ENCODE assay signal across 35 mouse cellular contexts in the genomic region with DNA sequence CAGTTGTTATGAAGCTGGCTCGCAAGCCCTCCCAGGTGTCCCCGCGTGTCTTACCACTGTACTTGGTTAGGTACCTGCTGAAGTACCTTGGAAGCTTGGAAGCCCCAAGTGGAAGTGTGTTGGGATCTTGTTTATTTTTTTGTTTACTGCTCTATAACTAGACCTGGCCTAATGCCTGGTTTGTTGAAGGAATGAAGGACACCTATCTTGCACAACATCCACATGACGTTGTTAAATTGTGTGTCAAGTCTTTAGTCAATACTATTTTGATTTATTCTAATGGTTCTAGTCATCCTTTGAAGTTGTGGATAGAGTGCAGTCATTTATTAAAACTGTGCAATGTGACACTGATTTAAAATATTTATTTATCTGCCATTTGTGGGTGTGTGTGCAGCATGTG.
"Had no signal": no experiment of that assay in that cellular context is flagged by ENCODE, and none has a peak within 500 bp of the region (broad histone marks: within the 10 kb centered on the region; RNA-seq: fewer than 3 reads in every experiment).

No protein-coding gene starts in this region.

- ATAC-seq: hindbrain, embryonic 16.5 days; hindbrain, postnatal 0 days; inflammation-experienced regulatory T-cells, adult 6 months; intestine, embryonic 15.5 days; intestine, embryonic 16.5 days; intestine, postnatal 0 days had no signal

- H3K4me2 ChIP-seq: heart, embryonic 11.5 days; heart, embryonic 12.5 days; heart, embryonic 13.5 days; heart, embryonic 15.5 days; hindbrain, embryonic 12.5 days; hindbrain, embryonic 13.5 days; hindbrain, embryonic 14.5 days; hindbrain, embryonic 15.5 days; intestine, embryonic 15.5 days; kidney, embryonic 15.5 days had no signal

- H3K27me3 ChIP-seq: heart, embryonic 12.5 days; heart, embryonic 13.5 days; heart, embryonic 15.5 days; hindbrain, embryonic 12.5 days; hindbrain, embryonic 13.5 days; hindbrain, embryonic 15.5 days; intestine, embryonic 15.5 days; kidney, embryonic 15.5 days had no signal

- H3K36me3 ChIP-seq: heart, embryonic 10.5 days; heart, embryonic 12.5 days; heart, embryonic 13.5 days; heart, embryonic 15.5 days; hindbrain, embryonic 10.5 days; hindbrain, embryonic 12.5 days; hindbrain, embryonic 13.5 days; hindbrain, embryonic 15.5 days; intestine, embryonic 15.5 days; kidney, embryonic 15.5 days had no signal

- H3K9me3 ChIP-seq: heart, embryonic 10.5 days; heart, embryonic 12.5 days; heart, embryonic 13.5 days; heart, embryonic 15.5 days; hindbrain, embryonic 10.5 days; hindbrain, embryonic 12.5 days; hindbrain, embryonic 13.5 days; hindbrain, embryonic 15.5 days; intestine, embryonic 15.5 days; kidney, embryonic 15.5 days had no signal

- H3K4me1 ChIP-seq: heart, embryonic 10.5 days; heart, embryonic 12.5 days; heart, embryonic 13.5 days; heart, embryonic 15.5 days; hindbrain, embryonic 12.5 days; hindbrain, embryonic 13.5 days; hindbrain, embryonic 15.5 days; intestine, embryonic 15.5 days; kidney, embryonic 15.5 days had no signal

- H3K27ac ChIP-seq: heart, embryonic 10.5 days; heart, embryonic 13.5 days; heart, embryonic 15.5 days; hindbrain, embryonic 10.5 days; hindbrain, embryonic 12.5 days; hindbrain, embryonic 13.5 days; hindbrain, embryonic 14.5 days; hindbrain, embryonic 15.5 days; hindbrain, postnatal 0 days; intestine, embryonic 15.5 days; kidney, embryonic 15.5 days; kidney, postnatal 0 days; layer of hippocampus, adult 2 months had no signal

- H3K9ac ChIP-seq: heart, embryonic 12.5 days; heart, embryonic 13.5 days; heart, embryonic 15.5 days; hindbrain, embryonic 12.5 days; hindbrain, embryonic 13.5 days; hindbrain, embryonic 14.5 days; hindbrain, embryonic 15.5 days; intestine, embryonic 15.5 days; kidney, embryonic 15.5 days had no signal

- H3K4me3 ChIP-seq: heart, embryonic 10.5 days; heart, embryonic 12.5 days; heart, embryonic 13.5 days; heart, embryonic 15.5 days; hindbrain, embryonic 10.5 days; hindbrain, embryonic 12.5 days; hindbrain, embryonic 13.5 days; hindbrain, embryonic 15.5 days; intestine, embryonic 15.5 days; kidney, embryonic 15.5 days; layer of hippocampus, adult 2 months had no signal

- DNase-seq: heart, postnatal 10 days; heart, postnatal 14 days; heart, postnatal 36 days; heart, postnatal 4 days; kidney, adult 11 months; kidney, adult 18-20 months; kidney, adult 2 months; kidney, adult 8-10 months; kidney, adult 9 months; kidney, postnatal 10 days; kidney, postnatal 14 days; kidney, postnatal 25 days; kidney, postnatal 36 days; kidney, postnatal 4 days; layer of hippocampus, adult 9-11 months; layer of hippocampus, postnatal 36 days had no signal
